20 mouse cellular contexts compared by ENCODE assay signal in the genomic region with DNA sequence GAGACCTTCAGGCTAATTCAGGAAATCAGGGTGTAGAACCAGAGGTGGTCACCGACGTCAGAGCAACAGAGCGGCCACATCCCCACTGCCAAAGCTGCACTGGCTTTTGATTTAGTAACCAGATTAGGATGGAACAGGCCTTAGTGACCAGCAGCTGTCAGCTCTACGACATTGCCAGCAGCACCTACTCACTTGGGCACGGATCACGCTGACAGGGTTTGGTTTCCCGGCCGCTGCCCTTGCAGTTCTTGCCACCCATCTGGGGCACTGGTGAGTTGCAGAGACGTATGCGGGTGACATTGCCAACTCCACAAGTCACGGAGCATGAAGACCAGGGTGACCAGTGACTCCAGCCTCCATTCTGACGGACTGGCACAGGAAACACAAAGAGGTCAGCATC.
"Had no signal": no experiment of that assay in that cellular context is flagged by ENCODE, and none has a peak within 500 bp of the region (broad histone marks: within the 10 kb centered on the region; RNA-seq: fewer than 3 reads in every experiment).

No protein-coding gene starts in this region.

- H3K4me3 ChIP-seq: megakaryocyte, embryonic 14.5 days; midbrain, embryonic 12.5 days; myocyte; neural tube, embryonic 13.5 days; neural tube, embryonic 15.5 days; stomach, embryonic 15.5 days had no signal

- DNase-seq: lung, adult 18-20 months; lung, embryonic 14.5 days; lung, postnatal 14 days; lung, postnatal 36 days; midbrain, embryonic 14.5 days; retina, postnatal 1 day; right cerebral cortex, adult 18-20 months; right cerebral cortex, postnatal 25 days; right cerebral cortex, postnatal 4 days; thymus, adult 2 months; thymus, postnatal 25 days; thymus, postnatal 4 days had no signal

- H3K27ac ChIP-seq: macrophage; midbrain, embryonic 12.5 days; neural tube, embryonic 13.5 days; neural tube, embryonic 15.5 days; stomach, embryonic 15.5 days; stomach, postnatal 0 days had no signal
